Mouse (Mus musculus): ENCODE results near the gene Hecw1.
"Not testable (repeated sequence)": the region's sequence is repeated elsewhere in the genome, so short reads cannot be mapped to it uniquely, and the experiment has no call there.

Hecw1 gene

GRCm38 (mm10) chr13:14365546-14365945 is 157.5 kb downstream of the Hecw1 start:
- peak; percentile 9 for DNase-seq

GRCm38 (mm10) chr13:14327252-14327651 is 195.8 kb downstream of the Hecw1 start:
- DNase-seq: no peak

GRCm38 (mm10) chr13:14306617-14307016 is 216.4 kb downstream of the Hecw1 start:
- DNase-seq: no peak

DNA sequence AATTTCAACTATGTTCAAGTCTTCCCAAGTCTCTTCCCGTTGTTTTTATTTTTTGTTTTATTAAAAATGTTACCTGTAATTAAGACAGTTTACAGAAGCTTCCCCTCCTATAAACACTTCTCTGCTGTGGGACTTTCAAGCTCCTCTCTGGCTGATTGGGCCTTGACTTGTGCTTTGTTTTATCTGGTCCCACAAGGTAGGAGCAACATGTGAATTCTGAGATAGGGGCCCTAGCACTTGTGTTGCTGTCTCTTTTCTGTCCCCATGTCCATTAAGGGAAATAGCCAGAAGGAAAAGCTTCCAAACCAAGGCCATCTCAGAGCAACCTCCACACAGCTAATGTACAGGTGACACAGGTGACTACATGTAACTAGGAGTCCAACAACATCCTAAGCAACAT is 218.9 kb downstream of the Hecw1 start:
- no peak for DNase-seq

DNA sequence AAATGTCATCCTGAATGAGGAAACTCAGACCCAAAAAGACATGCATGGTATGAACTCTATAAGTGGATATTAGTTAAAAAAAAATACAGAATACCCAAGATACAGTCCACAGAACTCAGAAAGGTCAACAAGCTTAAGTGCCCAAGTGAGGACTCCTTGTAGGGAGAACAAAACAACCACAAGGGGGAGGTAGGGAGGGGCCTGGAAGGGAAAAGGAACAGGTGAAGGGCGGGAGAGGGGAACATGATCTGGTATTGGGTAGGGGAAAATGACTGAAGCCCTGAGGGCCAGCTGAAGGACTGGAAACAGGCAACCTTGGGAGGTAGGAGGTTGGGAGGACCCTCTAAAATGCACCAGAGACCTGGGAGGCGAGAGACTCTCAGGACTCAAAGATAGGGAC is 220.1 kb downstream of the Hecw1 start:
- no peak for DNase-seq

DNA sequence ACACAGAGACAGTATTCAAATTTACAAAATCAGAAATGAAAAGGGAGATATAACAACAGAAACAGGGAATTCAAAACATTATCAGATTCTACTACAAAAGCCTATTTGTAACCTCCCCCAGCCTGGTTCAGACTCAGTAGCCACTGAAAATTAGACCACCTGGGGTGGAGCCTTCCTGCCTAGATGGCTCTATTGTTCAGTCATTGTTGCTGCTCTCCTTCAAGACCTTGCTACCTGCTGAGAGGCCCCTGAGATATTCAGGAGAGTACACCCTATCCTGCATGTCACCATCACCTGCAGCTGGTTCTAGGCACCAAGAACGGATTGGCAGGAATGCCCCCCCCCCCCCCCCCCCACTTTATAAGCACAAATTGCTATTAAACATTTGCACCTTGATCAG is 233.0 kb downstream of the Hecw1 start:
- no peak for DNase-seq

DNA sequence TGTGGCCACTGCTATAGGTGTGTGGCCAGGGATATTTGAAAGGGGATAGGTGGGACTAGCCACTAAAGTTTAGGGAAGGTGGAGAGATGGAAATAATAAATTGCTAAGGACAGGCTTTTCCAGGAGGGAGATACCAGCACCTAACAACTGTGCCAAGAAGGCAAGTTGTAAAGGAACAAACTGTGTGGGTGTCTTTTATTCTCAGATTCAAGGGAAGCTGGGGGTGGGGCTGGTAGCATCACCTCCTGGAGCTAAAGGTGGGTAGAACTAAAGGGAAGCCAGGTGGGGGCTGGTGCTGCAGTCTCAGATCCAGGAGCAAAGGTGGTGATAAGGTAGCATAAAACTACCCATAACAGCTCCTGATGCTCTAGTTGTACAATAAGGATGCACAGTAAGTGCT is 251.6 kb downstream of the Hecw1 start:
- DNase-seq: no peak

DNA sequence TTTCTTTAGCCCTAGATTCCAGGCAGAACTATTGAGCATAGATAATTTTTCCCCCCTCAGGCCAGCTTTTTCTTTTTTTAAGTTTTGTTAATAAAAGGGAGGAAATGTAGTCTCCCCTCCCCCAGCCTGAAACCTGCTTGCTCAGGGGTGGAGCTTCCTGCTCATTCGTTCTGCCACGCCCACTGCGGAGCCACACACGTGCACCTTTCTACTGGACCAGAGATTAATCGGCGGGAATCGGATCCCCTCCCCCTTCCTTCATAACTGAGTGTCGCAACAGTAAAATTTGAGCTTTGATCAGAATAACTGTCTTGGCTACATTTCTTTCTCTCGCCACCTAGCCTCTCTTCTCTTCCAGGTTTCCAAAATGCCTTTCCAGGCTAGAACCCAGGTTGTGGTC is 262.1 kb downstream of the Hecw1 start:
- DNase-seq: not testable (repeated sequence)

DNA sequence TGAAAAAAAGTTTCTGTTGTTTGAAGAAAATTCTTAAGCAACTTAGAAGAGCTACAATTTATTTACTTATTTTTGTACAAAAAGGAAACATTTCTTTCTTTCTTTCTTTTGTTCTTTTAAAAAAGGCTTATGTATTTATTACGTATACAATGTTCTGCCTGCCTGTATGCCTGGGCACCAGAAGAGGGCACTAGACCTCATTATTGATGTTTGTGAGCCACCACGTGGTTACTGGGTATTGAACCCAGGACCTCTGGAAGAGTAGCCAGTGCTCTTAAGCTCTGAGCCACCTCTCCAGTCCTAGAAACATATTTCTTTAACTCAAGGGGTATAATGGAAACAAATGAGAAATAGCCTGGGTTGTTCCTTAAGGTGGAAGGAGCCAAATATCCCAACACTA is 277.1 kb downstream of the Hecw1 start:
- no peak for DNase-seq

- DNase-seq: no peak
These were observed 343.4 kb downstream of the Hecw1 start for GRCm38 (mm10) chr13:14179669-14180068.

DNA sequence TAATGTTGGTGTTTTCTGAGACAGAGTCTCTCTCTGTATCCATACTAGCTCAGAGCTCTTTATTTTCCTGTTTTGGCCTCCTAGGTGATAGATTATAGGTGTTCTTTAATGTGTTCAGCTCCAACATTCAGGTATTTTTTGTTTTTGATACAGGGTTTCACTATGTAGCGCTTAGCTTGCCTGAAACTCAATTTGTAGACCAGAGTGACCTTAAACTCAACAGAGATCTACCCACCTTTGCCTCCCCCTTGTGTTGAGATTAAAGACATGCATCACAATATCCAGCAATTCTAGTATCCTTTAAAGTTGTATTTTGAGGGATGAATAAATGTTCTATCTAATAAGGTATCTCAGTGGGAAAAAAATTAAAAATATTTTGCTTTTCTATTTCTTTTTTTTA is 345.0 kb downstream of the Hecw1 start:
- no peak for DNase-seq

All from right cerebral cortex, postnatal 14 days (tissue).